Mouse (Mus musculus) 3134 (cell line): ENCODE results near the gene Fem1b.
"Not testable (repeated sequence)": the region's sequence is repeated elsewhere in the genome, so short reads cannot be mapped to it uniquely, and the experiment has no call there.

Experiments used
- DNase-seq: peaks from one replicate; pipeline ENCODE4 v3.0.0-alpha.2; 2011; ENCODE audit warnings: low spot score; ENCODE audit not compliant: insufficient read length; ENCODE audit errors: extremely low read depth

Fem1b gene

DNA sequence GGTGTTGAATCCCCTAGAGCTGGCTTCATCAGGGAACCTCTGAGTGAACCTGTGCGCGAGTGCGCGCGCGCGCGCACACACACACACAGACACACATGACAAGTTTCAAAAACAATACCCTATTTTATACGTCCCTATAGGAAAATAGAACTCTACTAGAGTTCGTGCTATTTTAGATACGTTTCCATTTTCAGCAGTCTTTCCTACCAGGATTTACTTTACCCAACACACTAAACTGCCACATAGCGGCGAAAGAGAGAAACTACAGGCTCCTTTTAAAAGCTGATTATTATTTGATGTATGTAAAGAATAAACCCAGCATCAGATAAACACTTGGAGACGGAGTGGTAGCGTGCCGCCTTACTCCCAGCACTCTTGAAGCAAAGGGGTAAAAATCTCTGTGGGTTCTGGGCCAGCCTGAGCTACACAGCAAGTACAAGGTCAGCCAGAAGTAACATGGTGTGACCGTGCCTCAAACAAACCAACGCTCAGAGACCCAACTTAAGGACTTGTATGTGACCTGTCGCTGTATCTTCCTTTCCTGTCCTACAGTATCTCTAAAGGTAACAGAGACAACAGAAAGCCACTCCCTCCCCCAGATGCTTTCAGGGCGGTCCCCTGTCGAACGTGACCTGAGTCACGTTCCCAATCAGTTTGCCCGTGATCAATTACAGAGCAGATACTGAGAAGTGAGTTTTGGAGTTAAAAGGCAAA lies 16.4 kb upstream of the Fem1b start:
- DNase-seq = peak; percentile 56

DNA sequence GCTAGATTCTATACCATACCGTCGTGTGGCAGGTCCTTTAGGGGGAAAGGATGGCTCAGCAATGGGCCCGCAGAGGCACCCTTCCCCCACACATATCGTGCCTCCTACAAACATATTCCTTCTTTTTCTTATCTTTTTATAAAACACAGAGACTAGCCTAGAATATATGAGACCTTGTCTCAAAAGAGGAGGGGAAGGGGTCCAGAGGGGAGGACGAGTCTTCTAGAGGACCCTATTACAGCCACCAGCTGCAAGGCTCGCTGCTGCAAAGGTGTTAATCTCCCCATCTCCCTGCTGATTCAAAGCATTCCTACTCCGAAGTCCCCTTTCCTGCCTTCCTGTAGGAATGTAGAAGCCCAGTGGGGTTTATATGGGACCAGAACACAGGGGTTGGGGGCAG lies 14.7 kb upstream of the Fem1b start:
- no peak for DNase-seq

DNA sequence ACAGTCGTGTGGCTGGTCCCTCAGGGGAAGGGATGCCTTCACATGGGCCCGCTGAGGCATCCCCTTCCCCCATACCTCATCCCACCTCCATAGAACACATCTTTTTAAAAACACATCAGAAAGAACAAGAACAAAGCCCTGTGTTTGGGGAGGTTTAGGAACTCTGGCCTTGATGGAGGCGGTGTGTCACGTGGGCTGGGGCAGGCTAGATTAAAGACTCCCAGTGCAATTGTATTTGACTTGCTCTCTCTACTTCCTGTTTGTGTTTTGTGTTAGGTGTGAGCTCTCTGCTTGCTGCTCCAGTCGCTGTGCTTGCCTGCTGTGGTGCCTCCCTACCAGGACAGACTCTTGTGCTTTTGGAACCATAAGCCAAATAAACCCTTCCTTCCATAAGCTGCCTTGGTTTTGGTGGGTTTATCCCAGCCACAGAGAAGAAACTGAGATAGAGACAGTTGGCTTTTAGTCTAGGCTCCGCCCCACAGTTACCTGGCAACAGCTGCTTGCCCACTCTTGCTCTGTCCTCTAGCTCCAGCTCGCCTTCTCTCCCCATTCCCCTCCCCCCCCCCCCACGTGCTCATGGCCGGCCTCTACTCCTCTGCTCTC lies 14.2 kb upstream of the Fem1b start:
- DNase-seq = no peak

DNA sequence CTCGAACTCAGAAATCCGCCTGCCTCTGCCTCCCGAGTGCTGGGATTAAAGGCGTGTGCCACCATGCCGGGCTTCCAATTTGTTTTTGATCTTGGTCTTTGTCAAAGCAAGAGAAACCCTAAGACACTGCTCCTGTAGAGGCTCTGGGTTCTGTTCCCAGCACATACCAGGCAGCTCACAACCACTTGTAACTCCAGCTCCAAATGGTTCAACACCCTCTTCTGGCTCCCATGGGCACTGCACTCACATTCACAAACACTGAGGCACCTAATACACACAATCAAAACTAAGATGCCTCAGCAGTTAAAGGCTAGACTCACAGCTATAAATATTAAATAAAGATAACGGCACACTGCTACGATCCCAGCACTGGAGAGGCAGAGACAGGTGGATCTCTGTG lies 10.1 kb upstream of the Fem1b start:
- DNase-seq = no peak

DNA sequence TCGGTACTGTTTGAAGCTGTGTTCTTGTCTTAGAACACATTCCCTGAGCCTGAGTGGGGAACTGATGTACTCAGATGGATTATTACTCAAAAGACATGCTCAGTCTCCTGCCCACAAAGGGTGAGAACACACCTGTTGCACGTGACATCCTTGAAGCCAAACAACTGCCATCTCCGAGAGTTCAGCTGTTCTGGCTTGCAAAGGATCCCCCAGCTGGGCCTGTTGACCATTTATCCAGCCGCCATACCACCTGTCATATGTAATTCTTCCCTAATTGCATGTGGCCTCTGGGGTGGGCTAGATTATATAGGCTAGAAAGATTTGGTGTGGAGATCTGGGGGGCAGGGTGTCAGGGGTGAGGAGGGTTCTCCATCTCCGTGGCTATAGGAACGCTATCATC lies 9.1 kb upstream of the Fem1b start:
- DNase-seq = no peak

DNA sequence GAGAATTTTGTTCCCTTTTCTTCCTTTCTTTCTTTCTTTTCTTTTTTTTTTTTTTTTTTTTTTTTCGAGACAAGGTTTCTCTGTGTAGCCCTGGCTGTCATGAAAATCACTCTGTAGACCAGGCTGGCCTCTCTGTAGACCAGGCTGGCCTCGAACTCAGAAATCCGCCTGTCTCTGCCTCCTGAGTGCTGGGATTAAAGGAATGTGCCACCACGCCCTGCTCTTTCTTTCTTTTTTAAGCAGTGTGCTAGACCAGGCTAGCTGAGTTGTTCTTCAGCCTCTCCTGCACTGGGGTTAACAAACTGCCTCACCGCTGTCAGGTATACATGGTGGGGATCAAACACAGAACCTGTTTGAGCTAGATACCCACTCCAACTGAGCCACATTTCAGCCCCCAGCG lies 8.2 kb upstream of the Fem1b start:
- not testable (repeated sequence) for DNase-seq

DNA sequence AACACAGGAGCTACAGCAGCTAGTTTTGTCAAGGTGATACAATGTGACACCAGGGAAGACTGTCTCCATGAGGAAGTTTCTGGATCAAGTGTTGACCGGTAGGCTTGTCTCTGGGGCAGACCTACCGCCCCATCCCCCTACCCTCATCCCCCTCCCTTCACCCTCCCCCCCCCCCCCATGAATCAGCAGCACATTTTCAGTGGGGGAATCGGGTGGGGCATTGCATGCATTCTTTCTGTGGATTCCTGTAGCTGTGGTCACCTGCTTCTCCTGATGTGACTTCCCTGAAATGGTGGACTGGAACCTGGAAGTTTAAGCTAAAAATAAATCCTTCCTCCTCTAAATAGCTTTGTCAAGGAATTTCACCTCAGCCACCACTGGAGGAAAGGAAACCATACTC lies 7.8 kb upstream of the Fem1b start:
- DNase-seq = no peak

DNA sequence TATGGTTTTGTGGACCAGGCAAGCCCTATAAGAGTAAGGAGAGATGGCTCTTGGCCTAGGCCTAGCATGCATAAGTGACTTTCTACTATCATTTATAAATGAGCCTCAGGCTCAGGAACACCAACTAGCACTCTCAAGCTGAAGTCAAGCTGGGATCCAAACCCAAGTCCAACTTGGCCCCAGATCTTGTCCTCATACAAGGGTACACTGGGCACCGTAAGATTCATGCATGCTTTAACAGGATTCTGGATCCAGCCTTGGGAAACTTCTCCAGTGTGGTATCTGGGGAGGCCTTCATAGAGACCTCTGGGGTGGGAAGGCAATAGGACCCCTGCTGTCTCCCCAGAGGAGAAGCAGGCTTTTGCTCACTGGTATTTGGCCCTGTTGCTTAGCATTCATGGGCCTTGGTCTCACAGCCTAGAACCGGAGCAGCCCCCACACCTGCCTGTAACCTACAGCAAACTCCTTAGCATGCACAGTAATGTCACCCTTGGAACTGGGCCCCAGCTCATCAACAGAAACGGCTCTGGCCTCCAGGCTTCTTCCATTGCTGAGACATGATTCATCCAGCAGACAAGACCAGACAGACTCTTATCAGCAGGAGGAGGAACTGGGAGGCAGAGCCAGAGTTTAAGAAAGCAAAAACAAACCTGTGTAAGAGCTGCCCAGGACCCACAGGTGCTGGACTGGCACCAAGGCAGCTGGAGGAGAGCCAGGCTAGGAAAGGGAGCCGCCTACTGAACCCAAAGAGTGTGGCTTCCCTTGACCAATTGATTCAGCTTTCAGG lies 6.3 kb upstream of the Fem1b start:
- peak; percentile 52 for DNase-seq

DNA sequence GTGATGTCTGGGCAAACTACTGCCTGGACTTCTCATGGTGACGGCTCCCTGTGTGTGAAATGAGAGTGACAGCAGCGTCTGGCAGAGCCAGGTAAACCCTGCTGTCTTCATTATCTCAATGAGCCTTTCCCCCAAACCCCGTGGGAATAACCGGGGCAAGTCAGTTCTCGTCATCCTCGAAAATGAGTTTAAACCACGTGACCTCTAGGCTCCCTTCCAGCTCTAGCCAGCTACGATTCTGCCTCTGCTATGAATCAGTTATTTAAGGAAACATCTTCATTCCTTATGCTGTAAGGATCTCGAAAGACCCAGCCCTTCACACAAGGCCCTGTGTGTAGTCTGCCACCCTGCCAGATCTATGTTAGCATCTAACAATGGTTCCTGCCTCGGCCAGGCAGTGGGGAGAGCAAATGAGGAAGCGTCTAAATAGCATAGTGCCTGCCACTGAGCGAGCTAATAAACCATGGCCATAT lies 5.4 kb upstream of the Fem1b start:
- DNase-seq = peak; percentile 28

DNA sequence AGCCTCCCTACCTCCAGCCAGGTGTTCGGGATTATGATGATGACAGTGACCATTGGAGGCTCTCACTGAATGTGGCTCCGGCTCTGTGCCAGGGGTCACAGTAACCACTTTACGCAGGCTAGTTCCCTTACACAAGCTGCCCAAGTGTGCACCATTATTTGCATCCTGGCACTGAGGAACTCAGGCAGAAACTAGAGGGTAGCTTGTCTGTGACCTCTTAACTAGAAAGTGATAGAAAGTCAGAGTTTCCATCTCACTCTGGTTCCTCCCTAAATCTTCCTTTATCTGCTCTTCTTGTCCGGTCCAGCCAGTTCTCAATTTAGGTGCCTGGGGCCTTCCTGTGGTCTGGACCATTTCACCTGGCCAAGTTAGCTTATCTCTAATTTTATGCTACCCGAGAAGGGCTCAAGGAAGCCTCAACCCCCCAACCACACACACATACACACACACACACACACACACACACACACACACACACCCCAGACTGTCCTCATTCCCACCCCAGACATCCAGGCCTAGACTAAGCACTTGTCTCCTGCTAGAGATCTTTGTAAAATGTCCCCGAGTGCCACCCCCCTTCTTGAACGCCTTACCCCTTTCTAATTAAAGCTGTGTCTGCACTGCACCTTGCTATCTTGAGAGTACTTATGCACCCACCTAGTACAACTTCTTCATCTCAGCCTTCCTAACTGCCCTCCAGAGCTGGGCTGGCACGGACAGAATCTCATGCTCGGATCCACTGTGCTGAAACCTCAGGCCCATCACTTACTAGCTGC lies 4.8 kb upstream of the Fem1b start:
- DNase-seq = no peak

DNA sequence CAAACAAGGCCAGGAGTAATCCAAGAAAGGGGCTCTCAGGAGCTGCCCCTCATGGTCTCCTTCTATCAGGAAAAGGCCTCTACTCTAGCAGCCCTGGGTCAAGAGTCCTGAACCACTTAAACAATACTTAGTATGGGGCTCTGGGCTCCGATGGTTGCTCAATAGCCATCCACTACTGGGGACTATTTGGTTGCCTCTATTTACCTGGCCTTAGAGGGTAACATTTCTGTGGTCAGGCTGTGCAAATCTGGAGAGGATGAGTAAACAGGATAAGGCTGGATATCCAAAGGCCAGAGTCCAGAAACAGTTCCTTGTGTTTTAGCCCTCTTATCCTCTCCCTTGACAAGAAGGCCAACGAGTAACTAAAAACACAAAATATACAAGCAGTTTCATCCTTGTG lies 3.0 kb upstream of the Fem1b start:
- DNase-seq = no peak

DNA sequence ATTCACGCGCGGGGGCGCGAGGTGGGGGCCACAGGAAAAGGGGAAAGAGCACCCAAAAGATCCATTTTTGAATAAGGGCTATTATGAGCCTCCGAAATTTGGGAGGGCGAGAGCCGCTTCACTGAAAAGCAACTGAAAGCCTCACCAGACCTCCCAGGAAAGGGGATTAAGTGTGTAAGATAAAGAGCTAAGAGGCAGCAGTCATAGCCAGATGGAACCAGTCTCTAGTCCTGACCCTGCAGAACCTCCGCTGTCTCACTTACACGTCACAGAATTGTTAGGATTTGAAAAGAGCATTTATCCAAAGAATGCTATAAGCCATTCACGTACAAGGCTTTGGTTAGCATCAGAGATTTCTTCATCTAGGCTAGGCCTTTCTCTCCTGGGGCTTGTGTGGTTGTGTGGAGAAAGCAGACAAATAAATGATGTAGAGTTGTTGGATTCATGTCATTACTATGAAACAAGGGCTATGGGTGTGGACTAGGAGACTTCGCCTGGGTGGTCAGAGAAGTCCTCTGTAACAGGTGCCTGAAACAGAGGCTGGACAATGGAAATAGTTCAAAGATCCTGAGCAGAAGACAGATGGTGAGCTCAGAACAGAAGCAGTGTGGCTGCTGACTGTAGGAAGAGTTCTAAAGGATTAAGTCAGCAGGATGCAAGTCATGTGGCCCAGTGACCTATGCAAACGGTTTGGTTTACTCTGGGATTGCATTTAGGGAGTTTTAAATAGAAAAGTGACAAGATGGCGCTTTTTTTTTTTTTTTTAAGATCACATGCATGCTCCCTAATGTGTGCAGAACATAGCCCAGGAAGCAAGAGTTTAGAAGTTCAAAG lies 699 bp upstream of the Fem1b start:
- peak; percentile 19 for DNase-seq

DNA sequence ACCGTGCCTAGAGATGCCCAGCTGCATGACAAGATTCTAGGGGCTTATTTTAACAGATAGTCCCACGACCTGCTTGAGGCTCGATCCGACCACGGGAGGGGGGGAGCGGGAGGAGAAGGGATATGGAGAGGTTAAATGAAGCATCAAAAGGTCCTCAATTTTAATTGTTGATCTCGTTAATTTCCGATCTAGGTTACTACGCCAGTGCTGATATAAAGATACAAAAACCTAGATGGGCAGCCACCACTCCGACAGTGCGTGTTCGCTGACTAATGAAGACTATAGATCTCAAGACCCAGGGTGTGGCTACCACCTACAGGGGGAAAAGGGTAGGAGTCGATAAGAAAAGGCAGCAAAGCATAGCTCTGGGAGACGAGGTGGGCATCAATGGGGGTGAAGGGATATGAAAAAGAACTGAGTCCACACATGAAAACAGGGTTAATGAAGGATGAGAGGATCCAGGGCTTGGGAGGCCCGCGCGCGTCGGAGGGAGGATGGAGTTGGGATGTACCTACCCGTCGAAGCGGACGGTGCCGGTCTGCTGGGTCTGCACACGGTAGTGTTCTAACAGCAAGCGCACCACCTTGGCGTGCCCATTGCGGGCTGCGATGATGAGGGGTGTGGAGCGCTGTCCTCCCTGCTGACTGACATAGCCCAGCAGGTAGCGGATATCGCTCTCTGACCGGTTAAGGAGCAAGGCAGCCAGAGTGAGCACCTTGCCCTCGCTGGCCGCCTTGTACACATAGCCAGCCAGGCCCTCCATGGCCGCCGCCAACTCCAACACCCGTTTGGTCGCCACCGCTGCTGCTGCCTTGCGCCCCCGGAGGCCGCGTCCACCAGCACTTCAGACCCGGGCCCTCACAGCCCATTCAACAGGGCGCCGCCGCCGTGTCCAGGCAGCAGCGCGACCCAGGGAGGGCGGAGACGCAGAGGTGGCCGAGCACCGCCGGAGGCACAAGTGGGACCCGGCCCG lies 905 bp downstream of the Fem1b start:
- DNase-seq = peak; percentile 70

DNA sequence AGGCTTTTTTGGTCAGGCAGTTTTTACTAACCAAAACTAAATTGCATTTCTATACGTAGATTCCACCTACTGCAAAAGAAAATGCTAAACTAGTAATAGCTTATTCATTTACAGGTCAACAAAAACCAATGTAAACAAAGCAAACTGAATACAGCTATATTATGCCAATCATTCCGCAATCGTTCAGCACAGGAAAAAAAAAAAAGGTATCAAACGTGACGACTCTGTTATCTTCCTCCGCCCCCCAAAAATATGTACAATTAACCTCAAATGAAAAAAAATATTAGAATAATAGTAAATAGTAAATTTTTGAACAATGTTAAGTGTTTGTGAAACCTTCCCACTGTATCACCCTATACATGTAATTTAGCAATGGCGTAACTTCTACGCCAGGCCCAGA lies 1.6 kb downstream of the Fem1b start:
- no peak for DNase-seq

DNA sequence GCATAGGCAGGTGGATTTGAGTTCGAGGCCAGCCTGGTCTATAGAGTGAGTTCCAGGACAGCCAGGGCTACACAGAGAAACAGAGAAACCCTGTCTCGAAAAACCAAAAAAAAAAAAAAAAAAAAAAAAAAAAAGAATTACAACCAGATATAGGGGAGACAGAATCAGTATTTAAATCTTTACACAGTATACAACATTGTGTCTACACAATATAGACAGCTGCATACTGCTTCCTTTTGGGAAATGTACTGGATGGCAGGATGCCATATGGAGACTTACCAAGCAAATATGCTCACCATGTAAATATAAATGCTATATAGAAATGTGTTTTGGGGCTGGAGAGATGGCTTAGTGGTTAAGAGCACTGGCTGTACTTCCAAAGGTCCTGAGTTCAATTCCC lies 12.5 kb downstream of the Fem1b start:
- not testable (repeated sequence) for DNase-seq

DNA sequence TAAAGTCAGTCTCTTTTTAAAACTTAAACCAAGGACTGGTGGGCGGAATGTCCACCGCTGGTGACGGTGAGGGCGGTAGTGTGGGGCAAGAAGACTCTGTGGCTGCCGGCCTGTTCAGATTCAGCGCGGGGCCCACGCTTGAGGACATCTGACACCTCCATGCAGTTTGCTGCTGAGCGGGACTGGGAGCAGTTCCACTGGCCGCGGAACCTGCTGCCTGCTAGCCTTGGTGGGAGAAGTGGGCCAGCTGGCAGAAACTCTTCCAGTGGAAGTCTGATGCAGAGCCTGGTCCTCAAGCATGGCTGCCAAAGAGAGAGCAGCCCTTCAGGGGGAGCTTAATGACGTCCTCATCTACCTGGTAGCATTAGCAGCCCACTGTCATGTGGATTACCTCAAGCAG lies 21.9 kb downstream of the Fem1b start:
- DNase-seq = no peak

DNA sequence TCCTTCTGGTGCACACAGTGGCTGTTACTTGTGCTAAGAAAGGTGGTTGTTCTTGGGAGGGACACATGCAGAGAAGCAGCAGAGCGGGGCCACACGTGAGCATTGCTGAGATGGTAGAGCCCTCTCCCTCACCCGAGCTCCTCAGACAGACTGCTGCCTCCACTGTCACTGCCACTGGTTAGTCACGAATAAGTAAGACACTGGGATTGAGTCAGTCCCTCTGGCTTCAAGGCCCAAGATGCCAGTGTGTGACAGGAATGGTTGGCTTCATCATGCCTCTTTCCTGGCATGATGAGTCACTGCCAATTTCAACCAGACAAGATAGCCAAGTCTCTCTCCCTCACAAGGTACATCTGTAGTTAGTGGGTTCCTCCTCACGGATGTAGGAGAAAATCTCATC lies 25.0 kb downstream of the Fem1b start:
- DNase-seq = peak; percentile 48

DNA sequence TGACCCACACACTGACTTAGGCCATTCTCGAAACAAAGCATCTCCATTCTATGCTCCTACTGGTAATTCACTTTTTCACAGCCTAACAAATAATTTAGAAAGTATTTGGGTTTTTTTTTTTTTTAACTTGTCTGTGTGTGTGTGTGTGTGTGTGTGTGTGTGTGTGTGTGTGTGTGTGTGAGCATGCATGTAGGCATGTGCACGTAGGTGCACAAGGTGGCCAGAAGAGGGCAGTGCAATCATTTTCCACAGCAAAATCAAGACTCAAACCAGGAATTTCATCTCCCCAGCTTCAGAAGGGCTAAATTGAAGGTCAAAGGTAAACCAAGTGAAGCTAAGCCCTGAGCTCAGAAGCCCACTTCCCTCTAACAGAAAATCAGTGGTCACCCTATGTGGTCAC lies 27.5 kb downstream of the Fem1b start:
- DNase-seq = no peak
